Mouse (Mus musculus): Measurements from ENCODE around the gene Wdr70. TPM values are rescaled to one million over a fixed set of nuclear protein-coding genes. Genes with fewer than 3 reads are reported as not detected.

Wdr70 gene
- total and polyA plus RNA-seq, 3 experiments = 21.9 to 37.1 (median 23.6) TPM

DNA sequence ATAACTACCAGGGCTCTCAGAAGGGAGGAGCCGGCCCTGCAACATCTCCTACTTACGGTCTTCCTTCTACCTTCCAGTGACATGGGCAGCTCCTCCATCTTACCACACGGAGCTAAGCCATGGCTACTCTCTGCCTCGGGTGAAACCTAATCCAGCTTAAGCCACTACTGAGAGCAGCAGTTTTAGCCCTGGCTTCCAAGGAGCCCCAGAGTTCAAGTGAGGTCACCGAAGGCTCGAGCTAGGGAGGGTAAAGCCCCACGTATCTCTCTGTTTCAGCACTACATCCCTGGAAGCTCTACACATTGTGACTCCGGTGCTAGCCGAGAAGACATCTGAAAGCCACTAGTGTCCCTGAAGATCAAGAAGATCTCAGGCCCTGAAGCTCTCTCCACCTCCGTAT is 213.9 kb downstream of the Wdr70 start:
- TF ChIP-seq EP300 (IDR thresholded peaks at IDR 0.05; ENCODE audit: low read length) (no peak), ETS1 (conservative IDR thresholded peaks at IDR 0.05; ENCODE audit: low read depth, low read length) (no peak), ZNF384 (IDR thresholded peaks at IDR 0.05; ENCODE audit: low read depth, low read length) (no peak), TCF12 (IDR thresholded peaks at IDR 0.05; ENCODE audit: low read depth, low read length) (no peak), MXI1 (IDR thresholded peaks at IDR 0.05; ENCODE audit: low read depth, low read length) (no peak), NRF1 (IDR thresholded peaks at IDR 0.05; ENCODE audit: low read depth, low read length) (no peak)
- in situ Hi-C loops (cut with MboI; ENCODE audit: low pct_ligation_motif_present, low pct_unique_long_range_greater_than_20kb, low sequenced_read_pairs) = no loop called here
- no peak overlapping the region for H3K9ac ChIP-seq (ENCODE audit: insufficient read depth, low read depth)
- no peaks in the 10 kb centered on the region for H3K4me1 ChIP-seq (ENCODE audit: control insufficient read depth in 1 of 2, insufficient read depth in 2 of 2)
- H3K79me2 ChIP-seq (replicated peaks; ENCODE audit: control insufficient read depth, extremely low read depth, insufficient read depth, poor library complexity, severe bottlenecking) = no peaks in the 10 kb centered on the region
- peaks cover 10 to 53% of the 10 kb centered on the region in 2 experiments for H3K36me3 ChIP-seq (replicated peaks in 1 of 2; ENCODE audit: control insufficient read depth in 1 of 2, insufficient read depth in 1 of 2, low read length in 1 of 2)
- no peak overlapping the region for H3K4me2 ChIP-seq (ENCODE audit: insufficient read depth, low read depth, poor library complexity, severe bottlenecking)
- H3K4me3 ChIP-seq (replicated peaks in 1 of 3; ENCODE audit: low read depth in 2 of 3, low read length in 2 of 3, poor library complexity in 1 of 3) = no peak overlapping the region
- dilution Hi-C loops (cut with MboI; ENCODE audit: extremely low pct_ligation_motif_present, extremely low pct_unique_long_range_greater_than_20kb, low sequenced_read_pairs) = no loop called here
- H3K27me3 ChIP-seq (replicated peaks) = no peaks in the 10 kb centered on the region
- no peak for DNase-seq (ENCODE audit: extremely low read depth)
- no peak overlapping the region for H3K27ac ChIP-seq (ENCODE audit: insufficient read depth, low read depth)
- peaks cover 4% of the 10 kb centered on the region for H3K9me3 ChIP-seq (replicated peaks; ENCODE audit: low read length)

DNA sequence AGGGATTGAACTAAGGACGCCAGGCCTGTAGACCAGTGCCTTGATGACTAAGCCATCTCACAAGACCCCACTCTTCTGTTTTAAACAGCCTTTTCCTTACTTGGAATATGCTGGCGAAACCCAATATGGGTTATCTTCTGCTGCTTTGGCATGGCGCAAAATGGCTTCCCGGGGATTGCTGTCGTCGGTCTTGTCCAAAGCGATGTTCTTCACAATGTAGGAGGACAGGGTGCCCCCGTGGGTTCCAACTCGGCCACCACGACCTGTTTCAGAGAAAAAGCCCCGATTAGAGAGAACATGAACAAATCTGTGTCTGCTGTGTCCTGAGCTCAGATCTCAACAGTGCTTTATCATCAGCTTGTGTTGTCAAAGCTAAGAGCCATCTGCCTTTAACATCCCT is 214.8 kb downstream of the Wdr70 start:
- in situ Hi-C loops (cut with MboI; ENCODE audit: low pct_ligation_motif_present, low pct_unique_long_range_greater_than_20kb, low sequenced_read_pairs) (no loop called here), dilution Hi-C loops (cut with MboI; ENCODE audit: extremely low pct_ligation_motif_present, extremely low pct_unique_long_range_greater_than_20kb, low sequenced_read_pairs) (no loop called here)
- Histone ChIP-seq H3K79me2 (replicated peaks; ENCODE audit: control insufficient read depth, extremely low read depth, insufficient read depth, poor library complexity, severe bottlenecking) (no peaks in the 10 kb centered on the region), H3K36me3 (replicated peaks in 1 of 2; ENCODE audit: control insufficient read depth in 1 of 2, insufficient read depth in 1 of 2, low read length in 1 of 2) (peaks cover 11 to 56% of the 10 kb centered on the region in 2 experiments), H3K4me3 (replicated peaks in 1 of 3; ENCODE audit: low read depth in 2 of 3, low read length in 2 of 3, poor library complexity in 1 of 3) (no peak overlapping the region), H3K9ac (ENCODE audit: insufficient read depth, low read depth) (no peak overlapping the region), H3K4me2 (ENCODE audit: insufficient read depth, low read depth, poor library complexity, severe bottlenecking) (no peak overlapping the region), H3K27ac (ENCODE audit: insufficient read depth, low read depth) (no peak overlapping the region), H3K4me1 (ENCODE audit: control insufficient read depth in 1 of 2, insufficient read depth in 2 of 2) (no peaks in the 10 kb centered on the region), H3K9me3 (replicated peaks; ENCODE audit: low read length) (peaks cover 4% of the 10 kb centered on the region), H3K27me3 (replicated peaks) (no peaks in the 10 kb centered on the region)
- no peak for DNase-seq (ENCODE audit: extremely low read depth)
- TF ChIP-seq NRF1 (IDR thresholded peaks at IDR 0.05; ENCODE audit: low read depth, low read length) (no peak), IRF4 (IDR thresholded peaks at IDR 0.05; ENCODE audit: low read depth, low read length) (no peak), JUND (conservative IDR thresholded peaks at IDR 0.05; ENCODE audit: low read depth, low read length) (no peak), CTCF (conservative IDR thresholded peaks at IDR 0.05 in 1 of 2, IDR thresholded peaks at IDR 0.05 in 1 of 2; ENCODE audit: low read depth in 2 of 2, low read length in 2 of 2) (no peak), SMC3 (IDR thresholded peaks at IDR 0.05; ENCODE audit: low read depth, low read length) (no peak), MAFK (IDR thresholded peaks at IDR 0.05; ENCODE audit: insufficient replicate concordance, low read length) (no peak), KAT2A (IDR thresholded peaks at IDR 0.05; ENCODE audit: insufficient replicate concordance, low read length) (no peak), ZC3H11A (IDR thresholded peaks at IDR 0.05; ENCODE audit: low read depth, low read length) (no peak), CHD2 (IDR thresholded peaks at IDR 0.05; ENCODE audit: low read length) (no peak), E2F4 (IDR thresholded peaks at IDR 0.05; ENCODE audit: insufficient replicate concordance, low read depth, low read length) (no peak), BHLHE40 (IDR thresholded peaks at IDR 0.05; ENCODE audit: low read depth, low read length) (no peak), CHD1 (IDR thresholded peaks at IDR 0.05; ENCODE audit: low read depth, low read length) (no peak), JUN (IDR thresholded peaks at IDR 0.05; ENCODE audit: insufficient read depth, low read depth, low read length) (no peak), ETS1 (conservative IDR thresholded peaks at IDR 0.05; ENCODE audit: low read depth, low read length) (no peak), NELFE (IDR thresholded peaks at IDR 0.05; ENCODE audit: low read depth, low read length) (no peak), ZNF384 (IDR thresholded peaks at IDR 0.05; ENCODE audit: low read depth, low read length) (no peak), MEF2A (IDR thresholded peaks at IDR 0.05; ENCODE audit: borderline replicate concordance, low read depth, low read length) (no peak), RCOR1 (conservative IDR thresholded peaks at IDR 0.05; ENCODE audit: low read depth, low read length) (no peak)
